Mouse (Mus musculus) B cell, adult (primary cell): ENCODE results near the gene Rgs2. TPM values are rescaled to one million over a fixed set of nuclear protein-coding genes. Genes with fewer than 3 reads are reported as not detected.

Experiments
- total RNA-seq: library from RNA; stranded (reverse); gene quantifications from 4 replicates; pipeline ENCODE4 v1.2.4, GENCODE M21; 2023; ENCODE audit not compliant: inconsistent age

Gene Rgs2
- total RNA-seq = 814 to 1,041 TPM (median 897 TPM) in 4 replicates

GRCm38 (mm10) chr1:144003904-144004740 is at the start of gene Rgs2:
Gene Rgs2 (minus strand): TSS chr1:144004161.

Other genes with a start within 250 kb of the Rgs2 start
- gene Trove2, start 227.1 kb downstream of the Rgs2 start, total RNA-seq = 1.6 to 2.6 TPM (median 2.2 TPM) in 4 replicates
- gene Uchl5, start 226.9 kb downstream of the Rgs2 start, total RNA-seq = 29.1 to 33.6 TPM (median 30.9 TPM) in 4 replicates
- gene Rgs13, start 173.2 kb upstream of the Rgs2 start, total RNA-seq = 0.87 to 1.8 TPM (median 1.1 TPM) in 4 replicates
- gene Rgs1, start 245.1 kb upstream of the Rgs2 start, total RNA-seq = 294 to 353 TPM (median 320 TPM) in 4 replicates